Comparison of ENCODE assay signal across 8 mouse cellular contexts in the genomic region with DNA sequence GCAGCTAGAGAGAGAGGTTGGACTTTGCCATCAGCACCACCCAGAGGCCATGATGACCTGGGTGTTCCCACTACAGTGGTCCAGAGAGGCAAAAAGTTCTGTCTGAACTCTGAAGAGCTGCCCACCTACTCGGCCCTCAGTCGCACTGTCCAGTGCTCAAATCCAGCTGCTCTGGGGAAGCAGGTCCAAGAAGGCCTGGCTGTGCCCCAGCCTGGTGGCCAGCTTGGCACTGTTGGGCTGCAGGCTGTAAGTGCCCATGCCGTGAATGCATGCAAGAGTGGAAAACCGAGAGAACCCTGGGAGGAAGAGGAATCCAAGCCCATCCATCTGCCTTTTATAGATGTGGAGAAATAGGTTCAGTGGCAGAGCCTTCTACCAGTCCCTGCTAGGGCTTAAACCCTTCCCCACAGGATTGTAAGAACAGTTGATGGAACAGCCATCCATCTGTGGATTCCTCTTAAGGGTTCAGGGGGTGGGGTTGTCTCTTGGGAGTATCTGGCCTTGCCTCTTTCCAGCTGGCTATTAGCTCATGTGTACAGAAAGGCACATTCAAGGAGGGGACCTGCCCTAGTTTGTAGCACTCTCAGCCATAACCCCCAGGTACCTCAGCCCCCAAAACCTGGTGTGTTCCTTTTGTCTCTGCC. TPM values are rescaled to one million over a fixed set of nuclear protein-coding genes. Genes with fewer than 3 reads are reported as not detected.
A peak's percentile ranks its signal among the peaks of the same experiment; 100 is the strongest.
DNase-seq lines count a peak whose midpoint lies in the region; ATAC-seq lines count a peak whose summit lies in the region.

No protein-coding gene starts in this region.

- no peaks in the 10 kb centered on the region for H3K9me3 ChIP-seq in kidney, embryonic 16.5 days (ENCODE audit: low read length)
- H3K9me3 ChIP-seq in forebrain, embryonic 15.5 days, result no peaks in the 10 kb centered on the region
- H3K9me3 ChIP-seq in hindbrain, embryonic 13.5 days, result no peaks in the 10 kb centered on the region
- no peaks in the 10 kb centered on the region for H3K9me3 ChIP-seq in neural tube, embryonic 12.5 days

- peak overlapping the region; percentile 54 for H3K9ac ChIP-seq in kidney, embryonic 16.5 days (replicated peaks; ENCODE audit: low read length)
- H3K9ac ChIP-seq in forebrain, embryonic 15.5 days (replicated peaks), result no peak overlapping the region
- peak overlapping the region; percentile 30; the same call in 1 of the 2 replicates for H3K9ac ChIP-seq in hindbrain, embryonic 13.5 days
- peak overlapping the region; percentile 33; the same call in 1 of the 2 replicates for H3K9ac ChIP-seq in neural tube, embryonic 12.5 days

- no peak for DNase-seq in kidney, postnatal 14 days
- DNase-seq in thymus, postnatal 36 days, result no peak
- DNase-seq in kidney, postnatal 10 days, result no peak
- no peak for DNase-seq in ovary, adult 18-20 months (ENCODE audit: low spot score)

- no peak overlapping the region for H3K4me3 ChIP-seq in kidney, embryonic 16.5 days (ENCODE audit: low read length)
- no peak overlapping the region for H3K4me3 ChIP-seq in forebrain, embryonic 15.5 days
- H3K4me3 ChIP-seq in hindbrain, embryonic 13.5 days, result no peak overlapping the region
- no peak overlapping the region for H3K4me3 ChIP-seq in neural tube, embryonic 12.5 days

- H3K4me1 ChIP-seq in kidney, embryonic 16.5 days (ENCODE audit: insufficient read depth, low read length), result peaks cover 42% of the 10 kb centered on the region
- H3K4me1 ChIP-seq in forebrain, embryonic 15.5 days, result peaks cover 42% of the 10 kb centered on the region
- peaks cover 68% of the 10 kb centered on the region for H3K4me1 ChIP-seq in hindbrain, embryonic 13.5 days (replicated peaks)
- H3K4me1 ChIP-seq in neural tube, embryonic 12.5 days, result peaks cover 51% of the 10 kb centered on the region

- H3K36me3 ChIP-seq in kidney, embryonic 16.5 days (ENCODE audit: insufficient read depth, low read length), result no peaks in the 10 kb centered on the region
- no peaks in the 10 kb centered on the region for H3K36me3 ChIP-seq in forebrain, embryonic 15.5 days
- no peaks in the 10 kb centered on the region for H3K36me3 ChIP-seq in hindbrain, embryonic 13.5 days
- H3K36me3 ChIP-seq in neural tube, embryonic 12.5 days, result no peaks in the 10 kb centered on the region

- ATAC-seq in kidney, embryonic 16.5 days (ENCODE audit: low FRiP score, low TSS enrichment), result no peak
- ATAC-seq in forebrain, embryonic 15.5 days (replicated peaks), result no peak
- 0 out of 2 replicates have a peak, but pooled peaks have one; percentile 29 for ATAC-seq in hindbrain, embryonic 13.5 days (ENCODE audit: low FRiP score)
- no peak; the same call in 1 of the 2 replicates for ATAC-seq in neural tube, embryonic 12.5 days (ENCODE audit: low FRiP score, low read depth)

- H3K27ac ChIP-seq in kidney, embryonic 16.5 days (ENCODE audit: low read length), result peak overlapping the region; percentile 31
- H3K27ac ChIP-seq in forebrain, embryonic 15.5 days (replicated peaks), result peak overlapping the region; percentile 35; the same call in 1 of the 2 replicates
- peak overlapping the region; percentile 75 for H3K27ac ChIP-seq in hindbrain, embryonic 13.5 days
- peak overlapping the region; percentile 54 for H3K27ac ChIP-seq in neural tube, embryonic 12.5 days

- peak overlapping the region; percentile 26 for H3K4me2 ChIP-seq in kidney, embryonic 16.5 days (replicated peaks; ENCODE audit: low read depth, low read length)
- H3K4me2 ChIP-seq in forebrain, embryonic 15.5 days (replicated peaks), result 0 out of 2 replicates have a peak overlapping the region, but pooled peaks have one; percentile 13
- peak overlapping the region; percentile 30 for H3K4me2 ChIP-seq in hindbrain, embryonic 13.5 days
- H3K4me2 ChIP-seq in neural tube, embryonic 12.5 days (replicated peaks), result peak overlapping the region; percentile 27

- WGBS in kidney, embryonic 16.5 days, result 58% methylated on average over 4 of the region's 4 CpGs
- WGBS in forebrain, embryonic 15.5 days, result 68% methylated on average over 4 of the region's 4 CpGs
- 56% methylated on average over 4 of the region's 4 CpGs for WGBS in hindbrain, embryonic 13.5 days
- WGBS in neural tube, embryonic 12.5 days, result 64% methylated on average over 4 of the region's 4 CpGs

- peaks cover 7% of the 10 kb centered on the region for H3K27me3 ChIP-seq in kidney, embryonic 16.5 days (ENCODE audit: insufficient read depth, low read length)
- no peaks in the 10 kb centered on the region for H3K27me3 ChIP-seq in forebrain, embryonic 15.5 days
- H3K27me3 ChIP-seq in hindbrain, embryonic 13.5 days, result peaks cover 57% of the 10 kb centered on the region
- peaks cover 43% of the 10 kb centered on the region for H3K27me3 ChIP-seq in neural tube, embryonic 12.5 days (replicated peaks)

RNA-seq across cellular contexts. Expression of a gene that starts 2.1 kb away (rescaled TPM):
- polyA plus RNA-seq in kidney, embryonic 16.5 days (2015; fragmentation: Nextera tagmentation; extraction: Ambion mirVana), result 5.4 and 6.8 TPM in 2 replicates
- polyA plus RNA-seq in forebrain, embryonic 15.5 days (2015; fragmentation: Nextera tagmentation; extraction: Ambion mirVana), result 14.9 and 18.9 TPM in 2 replicates
- 7.1 and 8.1 TPM in 2 replicates for polyA plus RNA-seq in hindbrain, embryonic 13.5 days (2015; fragmentation: Nextera tagmentation; extraction: Ambion mirVana)
- polyA plus RNA-seq in neural tube, embryonic 12.5 days (2016; fragmentation: Nextera tagmentation; extraction: Ambion mirVana), result 7.0 and 9.9 TPM in 2 replicates

RNA-seq across cellular contexts. Expression of a gene that starts 46.9 kb away (rescaled TPM):
- polyA plus RNA-seq in kidney, embryonic 16.5 days (2015; fragmentation: Nextera tagmentation; extraction: Ambion mirVana), result 15.6 and 16.4 TPM in 2 replicates
- polyA plus RNA-seq in forebrain, embryonic 15.5 days (2015; fragmentation: Nextera tagmentation; extraction: Ambion mirVana), result 5.8 and 6.0 TPM in 2 replicates
- 4.2 and 5.3 TPM in 2 replicates for polyA plus RNA-seq in hindbrain, embryonic 13.5 days (2015; fragmentation: Nextera tagmentation; extraction: Ambion mirVana)
- polyA plus RNA-seq in neural tube, embryonic 12.5 days (2016; fragmentation: Nextera tagmentation; extraction: Ambion mirVana), result 3.4 and 5.2 TPM in 2 replicates
